Mouse (Mus musculus): ENCODE data around the gene Fasn.

GRCm38 (mm10) chr11:120789355-120789754 is 35.0 kb downstream of the Fasn start:
- TF ChIP-seq POLR2A (IDR thresholded peaks at IDR 0.05; ENCODE audit: low read depth, low read length) (no peak), CTCF (IDR thresholded peaks at IDR 0.05; ENCODE audit: borderline replicate concordance, insufficient read depth, low read length) (no peak)

Data from embryonic fibroblast, embryonic 13.5 days (primary cell).